Mouse (Mus musculus): ENCODE measurements around the gene B3galt5.
A peak's percentile ranks its signal among the peaks of the same experiment; 100 is the strongest.
"Not testable (repeated sequence)": the region's sequence is repeated elsewhere in the genome, so short reads cannot be mapped to it uniquely, and the experiment has no call there.

Gene B3galt5

DNA sequence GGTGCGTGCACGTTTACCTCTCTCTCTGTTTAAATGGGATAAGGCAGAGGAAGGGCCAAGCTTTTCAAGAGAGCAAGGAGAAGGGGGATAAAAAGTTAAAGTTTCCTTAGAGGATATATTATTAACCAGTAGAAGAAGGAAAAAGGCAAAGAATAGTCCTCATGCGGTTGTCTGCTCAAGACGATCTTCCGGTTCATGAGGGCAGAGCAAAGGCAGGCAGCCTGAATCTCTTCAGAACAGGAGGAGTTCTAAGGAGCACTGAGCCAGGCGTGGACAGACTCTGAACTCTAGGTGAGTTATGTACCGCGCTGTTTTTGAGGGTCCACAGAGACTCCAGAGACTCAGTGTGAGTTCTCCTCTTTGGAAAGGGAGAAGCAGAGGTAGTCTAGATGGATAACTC, 22.8 kb downstream of the B3galt5 start:
- no peak for ATAC-seq (ENCODE audit: low TSS enrichment)

DNA sequence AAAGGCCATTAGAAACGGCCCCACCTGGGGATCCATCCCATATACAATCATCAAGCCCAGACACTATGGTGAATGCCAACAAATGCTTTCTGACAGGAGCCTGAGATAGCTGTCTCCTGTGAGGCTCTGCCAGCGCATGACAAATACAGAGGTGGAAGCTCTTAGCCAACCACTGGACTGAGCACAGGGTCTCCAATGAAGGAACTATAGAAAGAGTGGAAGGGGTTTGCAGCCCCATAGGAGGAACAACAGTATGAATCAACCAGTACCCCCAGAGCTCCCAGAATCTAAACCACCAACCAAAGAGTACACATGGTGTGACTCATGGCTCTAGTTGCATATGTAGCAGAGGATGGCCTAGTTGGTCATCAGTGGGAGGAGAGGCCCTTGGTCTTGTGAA, 36.1 kb downstream of the B3galt5 start:
- no peak for ATAC-seq (ENCODE audit: low TSS enrichment)

DNA sequence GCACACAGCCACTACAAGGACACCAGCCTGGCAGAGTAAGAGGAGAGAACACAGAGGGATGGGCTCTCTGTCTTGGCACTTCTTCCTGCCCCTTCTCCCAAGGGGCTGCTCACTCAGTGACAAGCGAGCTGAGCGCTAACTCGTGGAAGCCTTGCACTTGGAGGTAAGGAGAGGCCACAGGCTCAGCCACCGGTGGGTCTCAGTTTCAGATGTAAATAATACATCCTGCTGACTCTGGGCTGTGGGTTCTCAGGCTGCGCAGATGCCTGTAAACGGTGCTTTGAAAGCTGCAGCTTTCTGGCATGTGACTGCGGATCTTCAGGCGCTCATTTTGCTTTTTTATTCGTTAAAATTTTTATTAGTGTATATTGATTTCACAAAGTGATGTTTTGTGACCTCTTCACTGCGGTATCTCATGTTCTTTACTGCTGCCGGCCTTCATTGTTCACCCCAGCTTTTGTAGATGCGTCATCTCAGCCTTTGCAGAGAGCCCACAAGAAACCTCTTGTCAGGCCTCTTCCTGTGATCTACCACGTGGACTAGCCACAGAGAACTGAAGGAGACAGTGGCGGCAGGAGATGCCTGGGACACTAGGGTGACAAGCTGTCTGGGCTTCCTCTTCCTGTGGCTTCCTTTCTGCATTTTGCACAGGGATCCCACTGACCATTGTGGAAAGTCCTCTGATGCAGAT, 37.5 kb downstream of the B3galt5 start:
- peak; percentile 57 for ATAC-seq (ENCODE audit: low TSS enrichment)

DNA sequence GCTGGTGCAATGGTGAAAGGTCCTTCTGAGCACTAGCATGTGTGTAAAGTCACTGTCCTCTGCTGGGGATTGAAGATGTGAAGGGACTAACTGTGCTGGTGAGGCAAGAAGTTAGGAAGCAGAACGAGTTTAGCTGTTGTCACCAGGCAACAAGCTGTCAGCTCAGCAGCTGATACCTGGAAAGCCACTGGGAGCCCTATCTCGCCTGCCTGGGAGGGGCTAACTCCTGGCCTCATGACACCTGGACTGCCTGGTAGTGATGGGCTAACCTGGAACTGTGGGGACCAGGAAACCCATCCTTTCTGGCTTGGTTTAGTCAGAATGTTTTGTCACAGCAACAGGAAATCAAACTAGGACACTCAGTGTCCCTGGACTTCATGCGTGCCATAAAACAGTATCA, 41.0 kb downstream of the B3galt5 start:
- ATAC-seq (ENCODE audit: low TSS enrichment): no peak

DNA sequence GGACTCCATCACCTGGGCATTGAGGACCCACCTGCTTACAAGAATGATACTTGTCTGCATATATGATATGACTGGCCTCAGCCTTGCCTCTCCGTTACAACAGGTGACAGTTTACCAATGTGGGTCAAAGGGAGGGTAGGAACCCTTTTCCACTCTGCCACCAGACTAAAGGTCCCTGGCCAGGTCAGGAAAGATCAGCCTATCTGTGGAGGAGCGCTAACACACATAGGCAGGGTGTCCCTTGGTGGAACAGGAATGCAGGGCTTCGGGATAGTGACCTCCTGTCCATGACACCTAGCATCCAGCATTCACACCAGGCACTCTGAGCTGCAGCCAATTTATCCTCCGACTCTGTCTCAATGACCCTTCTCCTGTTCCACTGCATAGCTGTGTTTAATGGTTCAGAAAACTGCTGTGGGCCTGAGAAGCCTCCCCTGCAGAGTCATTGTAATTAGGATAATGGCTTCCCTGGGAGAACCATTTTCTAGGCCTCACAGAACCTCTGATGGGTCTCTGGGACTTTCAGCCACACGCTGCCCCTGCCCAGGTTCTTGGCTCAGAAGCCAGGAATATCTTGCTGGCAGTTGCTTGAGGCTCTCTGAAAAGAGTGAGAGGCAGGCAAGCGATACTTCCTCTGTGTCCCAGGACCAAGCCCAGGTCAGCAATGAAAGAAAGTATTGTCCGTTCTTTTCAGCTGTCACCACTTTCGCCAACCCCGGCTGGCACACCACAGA, 43.1 kb downstream of the B3galt5 start:
- ATAC-seq (ENCODE audit: low TSS enrichment): 0 out of 2 replicates have a peak, but pooled peaks have one; percentile 10

DNA sequence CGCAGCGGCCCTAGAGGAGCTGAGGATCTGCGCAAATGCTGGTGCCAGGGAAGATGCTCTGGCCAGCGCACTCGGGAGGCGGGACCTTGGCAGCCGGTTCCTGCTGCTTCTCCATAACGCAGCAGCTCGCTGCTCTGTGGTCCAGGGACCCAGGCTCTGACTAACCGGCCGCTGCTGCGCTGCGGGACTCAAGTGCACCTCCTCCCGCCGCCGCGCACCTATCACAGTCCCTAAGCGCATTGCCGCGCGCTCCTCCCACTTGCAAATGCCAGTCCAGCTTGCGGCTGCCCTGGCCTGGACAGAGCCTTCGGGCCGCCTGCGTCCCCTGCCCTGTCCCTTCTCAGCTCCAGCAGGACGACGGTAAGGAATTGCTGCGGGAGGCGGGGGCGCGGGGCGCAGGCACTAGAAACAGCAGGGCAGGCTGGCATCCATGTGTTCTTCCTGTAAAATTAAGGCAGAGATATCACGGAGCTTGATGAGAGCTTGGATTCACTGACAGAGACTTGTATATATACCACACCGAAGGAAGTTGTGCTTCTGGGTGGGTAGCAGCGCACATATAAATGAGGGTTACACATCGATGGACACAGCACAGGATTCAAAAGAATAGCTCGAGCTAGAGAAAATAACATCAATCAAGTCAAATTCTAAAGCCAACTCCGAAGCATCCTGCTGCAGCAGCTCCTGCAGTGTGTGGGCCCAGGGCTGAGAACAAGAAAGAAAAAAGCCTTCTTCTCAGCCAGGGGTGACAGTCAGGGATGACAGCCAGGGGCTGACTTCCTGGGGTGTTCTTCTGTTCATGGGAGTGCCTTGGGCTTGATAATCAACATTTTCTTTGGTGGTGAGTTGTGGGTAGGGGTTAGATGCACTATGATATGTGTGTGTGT, 45.4 kb downstream of the B3galt5 start:
- peak; percentile 93 for ATAC-seq (ENCODE audit: low TSS enrichment)

- no peak for ATAC-seq (ENCODE audit: low TSS enrichment)
Measured at GRCm38 (mm10) chr16:96282566-96282965, 47.0 kb downstream of the B3galt5 start.

DNA sequence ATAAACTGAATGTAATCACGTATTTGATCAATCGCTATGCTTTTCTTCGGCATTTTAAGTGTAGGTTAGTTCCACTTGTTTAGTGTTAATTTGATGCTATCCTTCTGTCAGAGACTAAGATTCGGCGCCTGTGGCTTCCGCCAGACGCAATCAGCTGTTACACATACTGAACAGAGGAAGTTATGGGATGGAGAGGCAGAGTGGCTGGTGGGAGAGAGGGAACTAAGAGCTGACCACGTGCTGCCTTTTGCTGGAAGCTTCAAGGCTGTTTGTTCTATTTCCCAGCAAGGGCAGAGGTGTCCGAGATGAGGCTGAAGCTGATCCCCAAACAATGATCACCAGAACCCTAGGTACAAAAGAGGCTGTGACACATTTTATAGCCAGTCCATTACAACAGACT, 56.3 kb downstream of the B3galt5 start:
- ATAC-seq (ENCODE audit: low TSS enrichment): no peak

DNA sequence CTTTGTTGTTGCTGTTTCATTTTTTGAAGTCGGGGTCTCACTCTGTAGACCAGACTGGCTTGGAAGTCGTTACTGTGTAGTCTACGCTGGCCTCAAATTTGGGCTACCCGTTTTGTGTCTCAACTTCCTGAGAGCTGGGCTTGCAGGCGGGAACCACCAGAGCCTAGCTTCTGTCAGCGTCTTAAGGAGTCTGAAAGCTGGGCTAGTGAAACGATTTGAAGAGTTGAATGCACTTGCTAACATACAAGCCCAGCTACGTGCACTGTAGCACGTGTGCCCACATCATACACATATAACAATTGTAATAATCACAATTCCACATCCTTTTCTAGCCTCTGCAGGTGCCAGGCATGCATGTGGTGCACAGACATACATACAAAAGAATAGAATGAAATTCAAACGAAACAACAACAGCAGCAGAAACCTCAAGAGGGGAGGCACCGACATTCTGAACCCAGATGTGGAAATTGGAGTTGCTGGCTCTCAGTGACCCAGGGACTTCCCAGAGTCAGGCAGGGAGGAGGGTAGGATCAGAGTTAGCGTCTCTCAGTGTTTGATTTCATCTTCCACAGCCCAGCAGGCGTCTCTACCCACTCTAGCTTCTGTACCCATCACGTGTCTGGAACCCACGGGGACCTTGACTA, 57.1 kb downstream of the B3galt5 start:
- ATAC-seq (ENCODE audit: low TSS enrichment): no peak

DNA sequence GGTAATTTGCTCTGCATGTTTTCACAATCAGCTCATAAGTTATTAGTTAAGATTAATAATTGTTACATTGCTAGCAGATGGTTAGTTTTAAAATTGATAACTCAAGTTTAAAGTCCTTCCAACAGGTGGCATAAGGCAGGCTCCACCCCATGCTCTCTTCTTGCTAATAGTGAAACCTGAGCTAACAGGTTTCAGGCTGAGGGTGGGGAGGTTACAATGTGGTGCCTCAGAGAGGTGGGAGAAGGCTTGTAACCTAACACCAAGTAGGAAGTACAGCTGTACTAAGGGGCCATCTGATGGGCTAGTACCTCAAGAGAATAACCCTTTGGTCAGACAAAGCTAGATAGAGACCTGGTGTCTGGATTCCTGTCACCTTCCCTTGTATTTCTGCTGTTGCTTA, 62.5 kb downstream of the B3galt5 start:
- ATAC-seq (ENCODE audit: low TSS enrichment): no peak

- no peak for ATAC-seq (ENCODE audit: low TSS enrichment)
Measured at GRCm38 (mm10) chr16:96298574-96298973, 63.0 kb downstream of the B3galt5 start.

GRCm38 (mm10) chr16:96303356-96303755, 67.8 kb downstream of the B3galt5 start:
- no peak for ATAC-seq (ENCODE audit: low TSS enrichment)

DNA sequence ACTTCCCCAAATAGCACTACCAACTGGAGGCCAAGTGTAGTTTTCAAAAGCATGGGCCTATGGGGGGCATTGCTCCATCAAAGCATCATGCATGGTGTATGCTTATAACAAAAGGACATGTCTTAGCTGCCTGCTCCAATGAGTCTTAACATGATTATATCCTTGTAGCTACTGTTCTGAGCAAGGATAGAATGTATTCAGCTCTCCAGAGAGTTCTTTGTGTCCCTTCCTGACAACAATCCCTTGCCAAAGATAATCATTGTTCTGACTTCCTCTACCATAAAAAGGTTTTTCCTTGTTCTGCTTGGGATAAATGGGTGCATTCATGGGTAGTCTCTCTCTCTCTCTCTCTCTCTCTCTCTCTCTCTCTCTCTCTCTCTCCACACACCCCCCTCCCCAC, 68.8 kb downstream of the B3galt5 start:
- ATAC-seq (ENCODE audit: low TSS enrichment): peak; percentile 52; the same call in 1 of the 2 replicates

- ATAC-seq (ENCODE audit: low TSS enrichment): no peak
Measured at GRCm38 (mm10) chr16:96306905-96307304, 71.3 kb downstream of the B3galt5 start.

DNA sequence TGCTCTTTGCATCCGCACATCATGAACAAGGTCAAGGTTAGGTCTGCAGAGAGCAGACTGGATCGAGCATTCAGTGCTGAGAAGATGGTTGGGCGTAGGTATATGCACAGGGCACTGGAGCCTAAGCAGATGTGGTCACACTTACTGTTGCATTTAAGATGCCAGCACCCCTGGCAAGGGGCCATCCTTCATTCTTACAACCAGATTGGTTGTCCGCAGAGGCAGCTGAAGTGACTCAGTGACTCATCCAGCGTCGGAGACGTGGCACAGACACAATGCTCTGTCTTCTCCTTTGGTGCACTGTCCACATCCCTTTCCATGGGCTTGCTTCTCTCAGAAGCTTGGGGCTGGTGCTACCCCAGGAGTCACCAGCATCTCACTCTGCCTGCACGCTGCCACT, 82.2 kb downstream of the B3galt5 start:
- no peak for ATAC-seq (ENCODE audit: low TSS enrichment)

- ATAC-seq (ENCODE audit: low TSS enrichment): no peak
Measured at GRCm38 (mm10) chr16:96322739-96323138, 87.1 kb downstream of the B3galt5 start.

DNA sequence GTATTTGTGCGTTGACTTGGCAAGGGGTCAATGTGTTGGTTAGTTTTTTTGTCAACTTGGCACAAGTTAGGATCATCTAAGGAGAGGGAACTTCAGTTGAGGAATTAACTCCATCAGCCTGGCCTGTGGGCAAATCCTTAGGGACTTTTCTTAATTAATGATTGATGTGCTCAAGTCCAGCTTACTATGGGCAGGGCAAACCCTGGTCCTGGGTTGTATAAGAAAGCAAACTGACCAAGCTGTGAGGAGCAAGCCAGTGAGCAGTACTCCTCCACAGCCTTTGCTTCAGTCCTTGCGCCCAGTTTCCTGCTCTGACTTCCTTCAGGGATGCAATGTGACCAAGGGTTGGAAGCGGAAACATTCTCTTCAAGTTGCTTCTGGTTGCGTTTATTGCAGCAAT, 87.6 kb downstream of the B3galt5 start:
- no peak for ATAC-seq (ENCODE audit: low TSS enrichment)

DNA sequence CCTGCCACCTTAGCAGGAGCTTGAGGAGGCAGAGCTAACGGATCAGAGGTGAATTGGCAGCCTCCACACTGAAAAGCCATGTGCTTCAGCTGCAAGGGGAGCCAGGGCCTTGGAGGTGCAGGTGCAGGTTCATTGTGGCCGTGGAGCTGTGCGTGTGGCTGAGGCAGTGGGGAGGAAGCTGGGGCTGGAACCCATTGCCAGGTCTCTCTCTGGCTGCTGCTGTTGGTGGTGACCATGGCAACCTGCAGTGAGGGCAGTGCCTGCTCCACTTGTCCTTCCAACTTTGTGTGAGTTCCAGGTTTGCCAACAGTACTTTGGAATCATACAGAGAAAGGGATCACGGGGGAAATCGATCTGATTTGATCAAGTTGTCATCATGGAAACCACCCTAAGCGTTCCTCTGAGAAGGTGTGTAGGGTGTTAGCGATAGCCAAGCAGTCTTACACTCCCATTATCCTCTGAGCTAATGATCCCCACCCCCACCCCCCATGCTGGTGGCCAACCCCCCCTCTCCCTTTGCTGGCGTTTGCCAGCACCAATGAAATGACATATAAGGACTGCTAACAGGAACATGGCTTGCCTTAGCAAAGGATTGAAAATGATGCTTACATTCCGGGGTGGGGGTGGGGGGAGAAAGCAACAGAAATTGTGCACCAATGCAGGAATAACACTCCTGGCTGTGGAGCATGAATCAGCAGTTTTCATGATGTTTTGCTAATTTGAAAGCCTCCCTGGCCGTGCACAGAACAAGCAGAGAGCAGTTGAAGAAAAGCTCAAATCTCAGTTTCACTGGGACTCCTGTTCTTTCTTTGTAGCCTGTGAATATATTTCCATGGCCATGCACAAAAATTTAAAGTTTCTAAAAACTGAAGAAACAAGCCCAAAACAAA, 90.8 kb downstream of the B3galt5 start:
- peak; percentile 62; the same call in 1 of the 2 replicates for ATAC-seq (ENCODE audit: low TSS enrichment)

DNA sequence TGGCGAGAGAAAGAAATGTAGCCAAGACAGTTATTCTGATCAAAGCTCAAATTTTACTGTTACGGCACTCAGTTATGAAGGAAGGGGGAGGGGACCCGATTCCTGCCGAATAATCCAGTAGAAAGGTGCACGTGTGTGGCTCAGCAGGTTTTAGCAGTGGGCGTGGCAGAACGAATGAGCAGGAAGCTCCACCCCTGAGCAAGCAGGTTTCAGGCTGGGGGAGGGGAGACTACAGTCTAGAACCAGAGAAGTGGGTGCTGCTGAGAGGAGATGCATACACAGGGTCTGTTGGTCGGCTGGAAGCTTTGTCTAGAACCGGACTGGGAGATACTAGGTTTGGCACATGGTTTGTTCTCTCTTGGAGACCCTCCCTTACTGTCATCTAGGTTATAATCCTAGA, 91.7 kb downstream of the B3galt5 start:
- not testable (repeated sequence) for ATAC-seq (ENCODE audit: low TSS enrichment)

GRCm38 (mm10) chr16:96339570-96339969, 104.0 kb downstream of the B3galt5 start:
- no peak for ATAC-seq (ENCODE audit: low TSS enrichment)

DNA sequence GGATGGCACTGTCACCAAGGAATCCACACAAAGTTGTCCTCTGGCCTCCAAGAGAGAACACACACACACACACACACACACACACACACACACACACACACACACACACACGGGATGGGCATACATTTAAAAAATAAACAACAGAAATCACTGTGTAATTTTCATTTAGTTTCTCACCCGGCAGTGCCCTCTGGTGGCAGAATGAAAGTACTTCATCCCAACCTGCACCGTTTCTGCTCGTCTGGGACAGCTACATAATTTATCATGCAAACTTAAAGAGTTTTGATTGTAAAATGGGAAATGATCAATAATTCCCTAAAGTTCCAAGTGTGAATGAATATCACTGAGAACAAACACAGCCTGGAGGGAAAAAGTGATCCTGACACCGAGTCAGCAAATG, 105.7 kb downstream of the B3galt5 start:
- ATAC-seq (ENCODE audit: low TSS enrichment): no peak

Data from frontal cortex, adult (tissue).